Mouse (Mus musculus): ENCODE results near the gene Zbtb34. TPM values are rescaled to one million over a fixed set of nuclear protein-coding genes. Genes with fewer than 3 reads are reported as not detected.
A peak's percentile ranks its signal among the peaks of the same experiment; 100 is the strongest.

The Zbtb34 gene
- polyA plus RNA-seq, 1 experiment from 2014 or later: 7.5 TPM

DNA sequence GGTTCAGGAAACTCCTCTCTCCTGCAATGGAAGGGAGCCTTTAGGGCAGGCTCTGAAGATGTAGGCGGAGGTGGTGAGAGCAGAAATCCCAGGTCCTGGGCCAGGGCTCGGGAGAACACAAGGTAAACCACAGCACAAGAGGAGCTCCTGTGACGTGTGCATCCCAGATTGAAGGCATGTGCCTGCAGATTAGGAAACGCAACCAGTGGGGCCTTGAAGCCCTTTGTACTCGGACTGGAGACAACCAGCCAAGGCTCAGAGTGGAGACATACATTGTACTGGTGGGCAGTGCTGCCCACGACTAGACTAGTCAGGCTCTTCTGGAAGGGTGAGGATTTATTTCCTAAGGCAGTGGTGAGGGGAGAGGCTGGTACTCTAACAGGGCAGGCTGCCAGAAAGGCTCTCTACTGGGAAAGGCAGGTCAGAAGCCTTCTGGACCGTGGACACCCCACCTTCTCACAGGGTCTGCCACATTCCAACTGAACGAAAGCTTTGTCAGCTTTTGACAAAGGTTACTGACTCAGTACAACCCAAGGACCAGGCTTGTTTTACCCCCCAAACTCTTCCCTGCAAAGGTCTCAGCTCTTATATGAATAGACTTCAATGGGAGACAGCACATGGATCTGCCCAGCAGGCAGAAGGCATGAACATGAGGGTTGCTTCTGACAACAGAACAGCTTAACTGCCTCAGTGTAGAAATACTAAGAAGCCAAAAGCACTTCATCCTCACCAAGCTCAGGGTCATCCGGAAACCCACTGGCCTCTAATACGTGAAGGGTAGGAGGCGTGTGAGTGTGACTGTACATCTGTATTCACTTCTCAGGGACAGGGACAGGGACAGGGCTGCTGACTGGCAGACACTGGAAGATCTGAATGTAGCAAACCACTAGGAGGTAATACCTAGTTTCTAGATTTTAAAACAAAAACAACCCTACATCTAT lies 20.2 kb upstream of the Zbtb34 start:
- no peak overlapping the region for H3K9ac ChIP-seq (ENCODE audit: low read length)
- 0 out of 2 replicates have a peak, but pooled peaks cover 12% of the 10 kb centered on the region for H3K36me3 ChIP-seq (ENCODE audit: control insufficient read depth, insufficient read depth, low read length)
- H3K4me1 ChIP-seq (ENCODE audit: control insufficient read depth, insufficient read depth, low read length): no peaks in the 10 kb centered on the region
- ATAC-seq (ENCODE audit: insufficient read depth, low FRiP score): no peak
- H3K4me2 ChIP-seq (ENCODE audit: low read depth, low read length): no peak overlapping the region
- H3K4me3 ChIP-seq (replicated peaks; ENCODE audit: low read length): no peak overlapping the region
- H3K9me3 ChIP-seq (replicated peaks; ENCODE audit: control insufficient read depth, low read length): no peaks in the 10 kb centered on the region
- H3K27ac ChIP-seq (ENCODE audit: low read length): no peak overlapping the region
- 81% methylated on average over 11 of the region's 11 CpGs for WGBS
- H3K27me3 ChIP-seq (ENCODE audit: control insufficient read depth, insufficient read depth, low read length): no peaks in the 10 kb centered on the region

DNA sequence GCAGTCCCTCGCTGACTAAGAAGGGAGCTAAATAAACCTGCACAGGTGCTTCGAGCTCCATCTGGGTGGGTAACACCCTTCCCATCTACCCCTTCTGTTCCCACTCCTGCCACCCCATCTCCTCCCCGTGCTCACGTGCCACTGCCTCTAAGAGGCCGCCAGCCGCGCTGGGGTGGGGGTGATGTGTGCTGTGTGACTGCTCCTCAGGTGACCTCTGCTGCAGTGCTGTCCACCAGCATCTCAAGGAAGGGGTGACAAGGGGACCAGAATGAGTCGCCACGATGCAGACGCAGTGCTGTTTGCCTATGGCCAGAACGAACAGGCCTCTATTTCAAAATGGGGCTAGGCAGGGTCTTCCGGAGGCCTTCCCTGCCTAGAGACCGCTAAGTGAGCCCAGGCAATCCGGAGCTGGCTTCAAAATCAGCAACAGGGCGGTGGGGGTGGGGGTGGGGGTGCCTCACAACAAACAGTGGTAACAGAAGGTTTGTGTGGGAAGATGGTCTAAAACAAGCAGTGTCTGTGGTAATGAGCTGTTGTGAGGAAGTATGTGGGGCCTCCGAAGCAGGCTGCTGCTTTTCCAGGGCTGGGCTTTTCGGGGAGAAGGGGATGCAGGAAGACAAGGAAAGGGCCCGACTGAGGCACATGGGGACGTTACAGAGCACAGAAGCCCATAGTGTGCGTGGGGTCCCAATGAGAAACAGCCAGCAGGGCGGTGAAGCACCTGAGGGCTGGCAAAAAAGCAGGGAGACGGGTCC lies 18.2 kb upstream of the Zbtb34 start:
- no peak overlapping the region for H3K4me3 ChIP-seq (replicated peaks; ENCODE audit: low read length)
- ATAC-seq (ENCODE audit: insufficient read depth, low FRiP score): no peak

DNA sequence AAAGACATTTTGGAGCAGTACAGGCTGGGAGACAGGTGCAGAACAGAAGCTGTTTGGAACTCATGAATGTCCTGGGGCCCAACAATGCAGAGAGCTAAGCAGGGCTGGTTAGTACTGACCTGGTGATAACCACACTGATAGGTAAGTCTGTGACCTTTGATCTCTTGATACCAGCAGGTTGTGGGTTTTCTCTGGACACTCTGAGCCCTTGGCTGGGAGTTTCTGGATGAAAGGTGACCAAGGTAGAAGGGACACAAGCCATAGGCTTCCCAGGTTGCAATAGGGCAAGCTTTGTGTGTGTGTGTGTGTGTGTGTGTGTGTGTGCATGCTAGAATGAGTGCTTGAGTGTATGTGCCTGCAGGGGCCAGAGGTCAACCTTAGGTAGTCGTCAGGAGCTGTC lies 15.7 kb upstream of the Zbtb34 start:
- H3K4me1 ChIP-seq (ENCODE audit: control insufficient read depth, insufficient read depth, low read length): peaks cover 2% of the 10 kb centered on the region; the same call in 1 of the 2 replicates
- ATAC-seq (ENCODE audit: insufficient read depth, low FRiP score): no peak
- 0 out of 2 replicates have a peak, but pooled peaks cover 4% of the 10 kb centered on the region for H3K36me3 ChIP-seq (ENCODE audit: control insufficient read depth, insufficient read depth, low read length)
- no peak overlapping the region for H3K9ac ChIP-seq (ENCODE audit: low read length)
- H3K4me3 ChIP-seq (replicated peaks; ENCODE audit: low read length): no peak overlapping the region
- H3K27ac ChIP-seq (ENCODE audit: low read length): no peak overlapping the region
- H3K4me2 ChIP-seq (ENCODE audit: low read depth, low read length): no peak overlapping the region
- no peaks in the 10 kb centered on the region for H3K27me3 ChIP-seq (ENCODE audit: control insufficient read depth, insufficient read depth, low read length)
- no peaks in the 10 kb centered on the region for H3K9me3 ChIP-seq (replicated peaks; ENCODE audit: control insufficient read depth, low read length)
- 46% methylated on average over 1 of the region's 1 CpGs for WGBS

More for the DNA sequence above, 18.2 kb upstream of the Zbtb34 start:
- Histone ChIP-seq H3K27me3 (ENCODE audit: control insufficient read depth, insufficient read depth, low read length) (no peaks in the 10 kb centered on the region), H3K9ac (ENCODE audit: low read length) (no peak overlapping the region), H3K27ac (ENCODE audit: low read length) (no peak overlapping the region), H3K9me3 (replicated peaks; ENCODE audit: control insufficient read depth, low read length) (no peaks in the 10 kb centered on the region), H3K36me3 (ENCODE audit: control insufficient read depth, insufficient read depth, low read length) (0 out of 2 replicates have a peak, but pooled peaks cover 9% of the 10 kb centered on the region), H3K4me1 (ENCODE audit: control insufficient read depth, insufficient read depth, low read length) (peaks cover 2% of the 10 kb centered on the region; the same call in 1 of the 2 replicates), H3K4me2 (ENCODE audit: low read depth, low read length) (no peak overlapping the region)
- WGBS: 89% methylated on average over 22 of the region's 22 CpGs

DNA sequence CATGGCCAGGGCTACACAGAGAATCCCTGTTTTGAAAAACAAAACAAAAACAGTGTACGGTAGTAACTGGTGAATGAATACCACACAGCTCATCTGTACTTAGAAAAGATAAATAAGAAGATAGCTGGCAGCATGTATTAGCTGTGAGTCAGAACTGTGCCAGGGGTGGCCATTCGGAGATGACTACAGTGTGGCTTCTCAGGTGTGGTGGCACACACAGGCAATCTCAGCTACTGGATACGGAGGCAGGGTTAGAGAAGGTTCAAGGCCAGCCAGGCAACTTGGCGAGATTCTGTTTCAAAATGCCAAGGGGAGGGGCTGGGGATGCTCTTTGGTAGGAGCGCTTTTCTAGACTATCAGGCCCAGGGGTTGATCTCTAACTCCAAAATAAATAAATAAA lies 14.6 kb upstream of the Zbtb34 start:
- no peak for ATAC-seq (ENCODE audit: insufficient read depth, low FRiP score)
- Histone ChIP-seq H3K4me3 (replicated peaks; ENCODE audit: low read length) (no peak overlapping the region), H3K9me3 (replicated peaks; ENCODE audit: control insufficient read depth, low read length) (no peaks in the 10 kb centered on the region), H3K36me3 (ENCODE audit: control insufficient read depth, insufficient read depth, low read length) (0 out of 2 replicates have a peak, but pooled peaks cover 4% of the 10 kb centered on the region), H3K27me3 (ENCODE audit: control insufficient read depth, insufficient read depth, low read length) (no peaks in the 10 kb centered on the region), H3K4me2 (ENCODE audit: low read depth, low read length) (no peak overlapping the region), H3K4me1 (ENCODE audit: control insufficient read depth, insufficient read depth, low read length) (peaks cover 2% of the 10 kb centered on the region; the same call in 1 of the 2 replicates), H3K9ac (ENCODE audit: low read length) (no peak overlapping the region), H3K27ac (ENCODE audit: low read length) (no peak overlapping the region)
- 91% methylated on average over 5 of the region's 5 CpGs for WGBS

DNA sequence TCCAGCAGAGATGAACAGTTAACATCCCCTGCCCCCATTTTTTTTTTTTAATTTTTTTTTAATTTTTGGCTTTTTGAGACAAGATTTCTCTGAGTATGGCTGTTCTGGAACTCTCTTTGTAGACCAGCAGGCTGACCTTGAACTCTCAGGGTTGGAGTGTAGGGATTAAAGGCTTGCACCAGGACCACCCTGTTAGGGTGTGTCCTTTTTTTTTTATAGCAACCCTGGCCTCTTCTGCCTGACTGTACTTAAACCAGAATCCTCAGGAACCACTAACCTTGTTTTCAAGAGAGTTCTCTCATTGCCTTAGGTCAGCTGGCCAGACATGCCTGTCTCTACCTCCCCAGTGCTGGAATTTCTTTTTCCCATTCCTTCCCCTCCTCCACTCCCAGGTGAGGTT lies 13.7 kb upstream of the Zbtb34 start:
- H3K4me2 ChIP-seq (ENCODE audit: low read depth, low read length): no peak overlapping the region
- ATAC-seq (ENCODE audit: insufficient read depth, low FRiP score): no peak
- peaks cover 2% of the 10 kb centered on the region; the same call in 1 of the 2 replicates for H3K4me1 ChIP-seq (ENCODE audit: control insufficient read depth, insufficient read depth, low read length)
- no peak overlapping the region for H3K4me3 ChIP-seq (replicated peaks; ENCODE audit: low read length)
- 0 out of 2 replicates have a peak, but pooled peaks cover 4% of the 10 kb centered on the region for H3K36me3 ChIP-seq (ENCODE audit: control insufficient read depth, insufficient read depth, low read length)
- no peak overlapping the region for H3K9ac ChIP-seq (ENCODE audit: low read length)
- no peaks in the 10 kb centered on the region for H3K27me3 ChIP-seq (ENCODE audit: control insufficient read depth, insufficient read depth, low read length)
- no peaks in the 10 kb centered on the region for H3K9me3 ChIP-seq (replicated peaks; ENCODE audit: control insufficient read depth, low read length)
- peak overlapping the region; percentile 2; the same call in 1 of the 2 replicates for H3K27ac ChIP-seq (ENCODE audit: low read length)

DNA sequence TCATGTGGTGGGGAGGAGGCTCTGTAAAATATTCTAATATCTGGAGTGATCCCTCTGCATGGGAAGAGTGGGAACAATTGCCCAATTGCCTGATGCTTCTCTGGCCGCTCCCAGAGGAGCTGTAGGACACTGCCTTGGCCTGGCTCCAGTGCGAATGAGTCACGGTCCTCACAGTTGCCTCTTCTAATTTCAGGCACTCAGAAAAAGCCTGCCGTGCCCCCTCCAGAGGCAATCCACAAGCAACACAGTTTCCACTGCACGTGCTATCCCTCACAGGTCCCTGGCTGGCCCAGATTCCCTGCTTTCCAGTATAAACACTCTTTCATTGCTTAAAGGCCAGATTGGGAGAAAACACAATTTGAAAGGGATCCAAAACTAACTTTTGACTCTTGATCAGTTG lies 13.2 kb upstream of the Zbtb34 start:
- 41% methylated on average over 5 of the region's 5 CpGs for WGBS
- Histone ChIP-seq H3K4me2 (ENCODE audit: low read depth, low read length) (no peak overlapping the region), H3K27ac (ENCODE audit: low read length) (no peak overlapping the region), H3K9ac (ENCODE audit: low read length) (no peak overlapping the region), H3K36me3 (ENCODE audit: control insufficient read depth, insufficient read depth, low read length) (0 out of 2 replicates have a peak, but pooled peaks cover 4% of the 10 kb centered on the region), H3K4me3 (replicated peaks; ENCODE audit: low read length) (no peak overlapping the region), H3K9me3 (replicated peaks; ENCODE audit: control insufficient read depth, low read length) (no peaks in the 10 kb centered on the region), H3K4me1 (ENCODE audit: control insufficient read depth, insufficient read depth, low read length) (peaks cover 2% of the 10 kb centered on the region; the same call in 1 of the 2 replicates), H3K27me3 (ENCODE audit: control insufficient read depth, insufficient read depth, low read length) (no peaks in the 10 kb centered on the region)
- ATAC-seq (ENCODE audit: insufficient read depth, low FRiP score): peak; percentile 44

DNA sequence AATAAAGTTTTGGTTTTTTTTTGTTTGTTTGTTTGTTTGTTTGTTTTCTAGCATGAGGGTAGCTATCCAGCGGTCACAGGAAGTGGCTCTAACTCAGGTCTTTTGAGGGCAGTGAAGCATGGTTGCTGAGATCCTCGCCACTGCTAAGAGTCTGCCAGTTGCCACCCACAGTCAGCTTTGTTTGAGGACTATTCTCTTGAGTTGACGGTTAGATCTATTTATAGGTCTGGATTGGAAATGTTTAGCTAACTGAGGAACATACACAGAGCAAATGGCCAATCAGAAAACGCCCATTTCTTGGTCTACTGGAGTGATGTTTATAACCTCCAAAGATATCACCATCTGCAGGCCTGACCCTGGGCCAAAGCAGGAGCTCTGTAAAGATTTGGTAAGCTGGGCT lies 11.6 kb upstream of the Zbtb34 start:
- no peak overlapping the region for H3K4me3 ChIP-seq (replicated peaks; ENCODE audit: low read length)
- H3K4me1 ChIP-seq (ENCODE audit: control insufficient read depth, insufficient read depth, low read length): peaks cover 2% of the 10 kb centered on the region; the same call in 1 of the 2 replicates
- H3K36me3 ChIP-seq (ENCODE audit: control insufficient read depth, insufficient read depth, low read length): no peaks in the 10 kb centered on the region
- no peak for ATAC-seq (ENCODE audit: insufficient read depth, low FRiP score)
- WGBS: 45% methylated on average over 4 of the region's 4 CpGs
- no peaks in the 10 kb centered on the region for H3K27me3 ChIP-seq (ENCODE audit: control insufficient read depth, insufficient read depth, low read length)
- no peaks in the 10 kb centered on the region for H3K9me3 ChIP-seq (replicated peaks; ENCODE audit: control insufficient read depth, low read length)
- no peak overlapping the region for H3K4me2 ChIP-seq (ENCODE audit: low read depth, low read length)
- no peak overlapping the region for H3K9ac ChIP-seq (ENCODE audit: low read length)
- no peak overlapping the region for H3K27ac ChIP-seq (ENCODE audit: low read length)

DNA sequence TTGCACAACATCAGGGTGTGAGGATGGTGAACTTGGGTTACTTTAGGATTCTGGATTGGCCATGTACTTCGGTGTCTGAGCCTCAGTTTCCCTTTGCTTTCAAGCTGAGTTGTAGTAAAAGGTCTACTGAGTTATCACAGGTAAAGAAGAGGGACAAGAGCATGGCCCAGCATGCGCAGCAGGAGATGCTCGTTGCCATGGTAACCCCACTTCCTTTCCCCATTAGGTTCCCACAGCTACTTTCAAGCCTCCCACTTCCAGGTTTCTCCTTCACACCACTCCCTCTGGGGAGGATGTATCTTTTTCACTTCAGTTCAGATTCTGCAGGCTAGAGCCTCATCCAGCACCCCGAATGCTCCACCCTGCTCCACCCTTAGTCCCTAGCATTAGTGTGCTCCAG lies 9.8 kb upstream of the Zbtb34 start:
- 30% methylated on average over 4 of the region's 4 CpGs for WGBS
- H3K27ac ChIP-seq (ENCODE audit: low read length): no peak overlapping the region
- no peak overlapping the region for H3K4me2 ChIP-seq (ENCODE audit: low read depth, low read length)
- ATAC-seq (ENCODE audit: insufficient read depth, low FRiP score): no peak
- peaks cover 2% of the 10 kb centered on the region; the same call in 1 of the 2 replicates for H3K4me1 ChIP-seq (ENCODE audit: control insufficient read depth, insufficient read depth, low read length)
- no peaks in the 10 kb centered on the region for H3K9me3 ChIP-seq (replicated peaks; ENCODE audit: control insufficient read depth, low read length)
- no peak overlapping the region for H3K9ac ChIP-seq (ENCODE audit: low read length)
- no peak overlapping the region for H3K4me3 ChIP-seq (replicated peaks; ENCODE audit: low read length)
- no peaks in the 10 kb centered on the region for H3K36me3 ChIP-seq (ENCODE audit: control insufficient read depth, insufficient read depth, low read length)
- no peaks in the 10 kb centered on the region for H3K27me3 ChIP-seq (ENCODE audit: control insufficient read depth, insufficient read depth, low read length)
